Mouse (Mus musculus): ENCODE measurements at regions not wholly inside any gene's neighbourhood (a gene's known extent, or its start where the extent isn't known, plus 50 kb on each side); places are given as distances from the start of the nearest gene placed in this dataset.

DNA sequence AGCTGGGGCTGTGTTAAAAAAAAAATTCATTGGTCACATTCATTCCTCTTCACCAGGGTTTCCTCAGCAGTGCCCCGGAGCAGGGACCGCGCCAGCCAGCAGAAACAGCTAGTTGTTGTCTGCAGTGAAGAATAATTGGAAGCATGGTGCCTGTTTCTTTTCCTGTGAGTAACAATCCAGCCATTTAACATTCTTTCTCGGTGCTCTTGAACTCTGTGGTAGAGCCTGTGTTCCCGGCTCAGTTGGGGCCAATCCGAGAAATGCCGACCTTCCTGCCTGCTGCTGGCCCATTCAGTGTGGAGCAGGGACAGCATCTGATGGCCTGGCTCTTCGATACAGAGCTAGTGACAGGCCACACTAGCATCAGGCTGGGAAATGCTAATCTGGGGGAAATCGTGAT is 120.7 kb upstream of the Mkln1 start:
- no peak for DNase-seq (ENCODE audit: extremely low spot score)

DNA sequence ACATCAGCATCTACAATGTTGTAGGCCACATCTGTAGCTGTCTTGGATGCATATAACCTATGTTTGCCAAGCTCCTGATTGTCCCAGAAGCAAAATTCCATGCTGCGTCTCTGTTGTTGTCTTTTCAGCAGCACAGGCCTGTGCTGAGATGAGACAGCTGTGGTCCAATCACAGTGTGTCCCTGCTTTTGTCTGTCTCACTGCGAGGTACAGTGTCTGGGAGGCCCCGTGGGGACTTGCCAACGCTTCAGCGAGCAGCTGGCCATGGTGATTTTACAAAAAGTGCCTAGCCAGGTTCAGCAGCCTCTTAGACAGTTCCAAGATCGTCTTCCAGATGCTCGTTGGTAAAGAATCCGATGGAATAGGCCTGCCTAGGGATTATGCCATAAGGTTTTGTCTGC is 114.6 kb upstream of the Mkln1 start:
- no peak for DNase-seq (ENCODE audit: extremely low spot score)

DNA sequence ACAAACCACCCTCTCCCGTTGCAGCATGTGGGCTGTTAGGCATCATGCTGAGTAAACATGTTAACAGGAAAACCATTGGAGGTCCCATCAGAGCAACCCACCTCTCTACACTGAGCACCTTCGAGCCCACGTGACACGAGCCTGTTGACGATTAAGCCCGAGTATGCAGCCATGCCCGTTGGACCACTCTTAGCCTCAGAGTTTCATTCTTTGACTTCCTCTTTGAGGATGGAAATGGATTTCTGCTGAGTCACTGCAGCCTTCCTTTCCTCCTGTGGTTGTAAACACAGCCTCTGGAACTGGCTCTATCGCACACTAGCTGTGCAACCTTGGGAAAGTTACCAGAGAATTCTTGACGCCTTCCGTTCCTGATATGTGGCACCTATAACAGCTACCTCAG is 114.1 kb upstream of the Mkln1 start:
- no peak for DNase-seq (ENCODE audit: extremely low spot score)

DNA sequence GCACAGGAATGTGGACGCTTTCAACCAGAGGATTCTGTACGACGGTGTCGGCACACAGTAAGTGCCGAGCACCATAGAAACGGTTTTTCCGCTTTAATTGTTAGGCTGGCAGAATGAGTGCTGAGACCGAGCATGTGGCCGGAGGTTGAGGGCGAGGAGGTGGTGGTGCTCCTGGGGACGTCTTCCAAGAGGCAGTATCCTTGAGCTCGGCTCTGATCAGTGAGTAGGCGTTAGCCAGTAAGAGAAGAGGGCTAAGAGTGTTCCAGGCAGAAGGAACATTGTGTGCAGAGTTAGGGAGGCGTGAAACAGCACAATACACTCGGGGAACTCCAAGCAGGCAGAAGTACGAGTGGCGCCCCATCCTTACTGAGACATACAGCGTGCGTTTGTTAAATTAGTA is 113.5 kb upstream of the Mkln1 start:
- no peak for DNase-seq (ENCODE audit: extremely low spot score)

DNA sequence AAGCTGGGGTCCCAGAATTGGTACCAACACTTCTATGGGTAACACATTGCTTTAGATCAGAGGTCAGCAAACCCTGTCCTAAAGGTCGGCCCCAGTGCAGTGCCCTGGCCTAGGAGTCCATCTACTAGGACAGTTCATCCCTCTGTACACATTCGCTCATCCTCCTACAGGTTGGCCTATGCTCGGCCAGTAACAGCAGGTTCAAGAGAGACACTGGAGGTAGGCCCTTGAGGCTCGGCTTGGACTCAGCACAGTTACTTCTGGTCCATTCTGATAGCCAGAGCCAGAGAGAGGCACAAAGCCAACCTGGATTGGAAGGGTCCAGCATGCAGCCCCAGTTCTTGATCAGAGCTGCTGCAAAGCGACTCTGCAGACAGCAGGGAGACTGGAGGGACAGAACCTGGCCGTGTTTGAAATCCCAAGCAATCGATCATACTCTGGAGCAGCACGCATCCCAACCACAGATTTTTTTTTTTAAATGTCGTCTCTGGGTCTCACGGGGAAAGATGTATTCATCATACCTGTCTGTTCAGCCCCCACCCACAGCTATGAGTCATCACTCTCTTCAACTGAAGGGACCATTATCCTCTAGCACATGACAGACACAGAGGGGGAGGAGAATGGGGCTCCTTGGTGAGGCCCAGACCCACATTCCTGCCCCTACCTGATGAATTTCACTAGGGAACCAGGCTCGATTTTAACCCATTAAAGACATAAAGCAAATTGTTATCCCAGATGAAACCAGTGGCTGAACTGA is 112.4 kb upstream of the Mkln1 start:
- DNase-seq (ENCODE audit: extremely low spot score) = no peak

DNA sequence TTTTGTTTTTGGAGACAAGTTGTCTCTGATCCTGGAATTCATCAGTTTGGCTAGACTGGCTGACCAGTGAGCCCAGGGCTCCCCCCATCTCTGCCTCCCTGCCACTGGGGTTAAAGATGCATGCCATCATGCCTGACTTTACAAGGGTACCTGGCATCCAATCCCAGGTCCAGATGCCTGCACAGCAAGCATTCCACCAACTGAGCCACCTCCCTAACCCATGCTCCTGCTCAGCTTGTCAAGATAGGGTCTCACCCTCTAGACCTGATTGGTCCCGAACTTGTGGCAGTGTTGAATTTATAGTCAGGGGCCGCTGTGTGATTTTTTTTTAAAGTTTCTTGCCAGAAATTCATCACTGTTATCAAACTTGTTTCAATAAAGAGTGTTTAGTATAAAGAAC is 111.4 kb upstream of the Mkln1 start:
- DNase-seq (ENCODE audit: extremely low spot score) = no peak

DNA sequence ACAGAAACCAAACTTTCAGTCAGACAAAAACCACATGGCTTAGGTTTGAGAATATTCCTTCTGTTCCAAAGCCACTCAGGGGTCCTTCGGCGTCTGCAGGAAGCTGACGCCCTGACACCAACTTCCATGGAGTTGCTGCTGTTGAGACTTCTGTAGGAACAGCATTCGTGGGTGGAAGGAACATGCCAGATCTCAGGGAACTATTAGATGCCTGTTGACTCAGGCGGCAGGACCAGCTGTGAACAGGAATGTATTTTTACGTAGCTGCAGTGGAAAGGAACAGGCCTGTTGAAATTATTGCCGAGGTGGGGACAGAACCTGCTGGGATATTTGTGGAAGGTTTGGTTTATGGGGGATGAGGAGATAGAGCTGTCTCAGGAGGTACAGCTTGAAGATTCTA is 110.8 kb upstream of the Mkln1 start:
- no peak for DNase-seq (ENCODE audit: extremely low spot score)

DNA sequence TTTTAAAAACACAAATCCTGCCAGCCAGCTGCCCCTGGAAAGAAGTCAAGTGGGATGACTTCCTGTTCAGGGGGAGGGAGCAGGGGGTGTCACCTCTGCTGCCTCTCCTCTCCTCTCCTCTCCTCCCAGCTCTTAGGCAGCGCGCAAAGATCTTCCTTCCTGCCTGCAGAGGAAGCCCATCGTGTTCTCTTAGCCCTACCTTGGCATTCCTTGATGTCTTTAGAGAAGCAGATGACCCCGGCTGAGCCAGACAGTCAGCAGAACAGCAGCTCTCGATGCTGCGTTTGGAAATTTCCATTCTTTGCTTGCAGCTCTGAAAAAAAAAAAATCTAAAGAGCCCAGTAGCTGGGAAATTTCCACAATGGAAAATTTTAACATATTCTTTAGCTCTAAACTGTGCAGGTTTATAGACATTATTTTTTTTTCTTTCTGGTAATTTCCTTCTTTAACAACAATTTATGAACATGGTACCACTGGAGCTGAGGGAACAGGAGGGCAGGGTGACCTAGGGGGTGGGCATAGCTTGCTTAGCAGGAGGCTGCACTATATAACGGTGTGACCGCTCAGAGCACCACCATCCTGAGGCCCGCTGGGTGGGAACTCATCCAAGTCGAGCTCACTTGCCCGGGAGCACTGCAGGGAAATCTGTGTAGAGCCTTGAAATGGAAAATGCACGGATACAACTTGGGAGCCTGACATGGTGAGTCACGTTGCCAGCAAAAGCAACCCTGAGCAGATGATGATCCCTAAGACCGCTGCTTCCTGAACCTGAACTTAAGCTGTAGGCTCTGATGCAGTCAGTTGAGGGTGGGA is 109.9 kb upstream of the Mkln1 start:
- DNase-seq (ENCODE audit: extremely low spot score) = peak; percentile 13

DNA sequence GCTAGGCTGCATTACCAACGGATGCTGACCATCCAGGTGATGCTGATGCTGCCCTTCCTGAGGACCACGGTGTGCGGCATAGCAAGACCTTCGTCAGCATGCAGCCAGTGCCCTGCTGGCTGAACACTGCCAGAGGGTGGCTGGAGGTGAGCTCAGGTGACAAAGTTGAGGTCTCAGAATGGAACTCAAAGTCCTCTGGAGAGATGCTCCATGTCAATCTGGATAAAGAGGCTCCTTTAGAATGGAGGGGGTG is 109.4 kb upstream of the Mkln1 start:
- DNase-seq (ENCODE audit: extremely low spot score) = no peak

DNA sequence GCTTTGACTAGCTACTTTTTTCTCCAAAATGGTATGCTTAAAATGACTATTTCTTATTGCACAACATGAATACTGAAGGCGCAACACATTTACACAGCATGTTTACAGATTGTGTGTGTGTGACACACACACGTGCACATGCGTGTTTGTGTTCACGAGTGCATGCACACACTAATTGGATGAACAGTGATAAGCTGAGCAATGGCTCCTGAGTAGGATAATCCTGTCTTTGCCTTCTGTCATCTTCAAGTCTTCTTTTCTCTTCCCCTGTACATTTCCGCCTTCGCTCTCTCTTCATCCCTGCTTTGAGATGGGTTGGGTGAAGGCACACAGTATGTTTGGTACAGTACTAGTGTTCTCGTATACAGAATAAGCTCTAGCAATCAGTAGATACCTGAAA is 106.5 kb upstream of the Mkln1 start:
- no peak for DNase-seq (ENCODE audit: extremely low spot score)

DNA sequence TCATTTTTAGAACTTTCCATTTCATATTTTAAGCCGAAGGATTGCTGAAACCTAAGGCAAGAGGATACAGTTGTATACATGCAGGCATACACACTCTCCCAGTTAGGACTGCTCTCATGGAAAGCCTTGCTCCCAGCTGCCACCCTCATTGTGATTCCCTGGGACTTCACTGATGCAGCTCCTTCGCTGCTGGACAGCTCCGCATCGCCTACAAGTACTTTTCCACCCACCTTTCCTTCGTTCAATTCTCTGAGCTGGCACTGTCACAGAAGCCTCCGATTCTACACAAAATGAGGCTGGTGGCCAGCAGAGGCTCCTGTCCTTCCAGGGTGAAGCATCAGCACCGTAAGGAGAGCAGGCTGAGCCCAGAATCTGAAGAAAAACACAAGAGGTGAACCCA is 105.5 kb upstream of the Mkln1 start:
- no peak for DNase-seq (ENCODE audit: extremely low spot score)

DNA sequence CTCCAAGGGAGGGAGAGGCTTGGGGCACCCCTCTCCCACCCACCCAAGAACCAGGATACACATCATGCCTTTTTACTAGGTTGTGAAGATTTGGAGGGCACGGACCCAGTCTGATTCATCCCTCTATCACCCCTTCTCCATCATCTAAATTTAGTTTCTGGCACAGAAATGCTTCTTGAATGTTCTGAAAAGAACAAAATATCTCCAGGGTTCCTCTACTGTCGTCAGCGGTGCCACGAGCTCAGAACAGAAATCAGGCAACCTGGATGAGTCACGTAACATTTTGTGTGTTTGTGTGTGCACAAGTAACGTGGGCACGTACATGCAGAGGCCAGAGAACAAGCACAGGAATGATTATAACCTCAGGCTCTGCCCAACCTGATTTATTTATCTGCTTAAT is 99.1 kb upstream of the Mkln1 start:
- DNase-seq (ENCODE audit: extremely low spot score) = no peak

DNA sequence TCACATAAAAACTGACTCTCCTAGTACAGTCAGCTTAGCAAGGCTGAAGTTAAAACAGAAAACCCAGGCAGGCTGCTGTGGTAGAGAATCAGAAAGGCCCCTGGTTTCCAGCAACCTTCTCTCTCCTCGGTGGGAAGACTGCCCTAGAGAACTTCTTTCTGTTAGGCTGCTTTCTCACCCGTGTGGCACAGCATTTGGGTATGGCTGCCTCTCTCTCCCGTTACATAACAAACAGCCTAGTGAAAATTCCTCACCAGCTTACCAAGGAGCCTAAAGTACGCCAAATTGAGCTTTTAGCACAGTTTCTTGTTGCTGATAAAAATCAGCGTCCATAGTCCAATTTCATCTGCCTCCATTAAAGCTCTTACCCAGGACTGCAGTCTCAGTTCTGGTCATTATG is 92.8 kb upstream of the Mkln1 start:
- no peak for DNase-seq (ENCODE audit: extremely low spot score)

DNA sequence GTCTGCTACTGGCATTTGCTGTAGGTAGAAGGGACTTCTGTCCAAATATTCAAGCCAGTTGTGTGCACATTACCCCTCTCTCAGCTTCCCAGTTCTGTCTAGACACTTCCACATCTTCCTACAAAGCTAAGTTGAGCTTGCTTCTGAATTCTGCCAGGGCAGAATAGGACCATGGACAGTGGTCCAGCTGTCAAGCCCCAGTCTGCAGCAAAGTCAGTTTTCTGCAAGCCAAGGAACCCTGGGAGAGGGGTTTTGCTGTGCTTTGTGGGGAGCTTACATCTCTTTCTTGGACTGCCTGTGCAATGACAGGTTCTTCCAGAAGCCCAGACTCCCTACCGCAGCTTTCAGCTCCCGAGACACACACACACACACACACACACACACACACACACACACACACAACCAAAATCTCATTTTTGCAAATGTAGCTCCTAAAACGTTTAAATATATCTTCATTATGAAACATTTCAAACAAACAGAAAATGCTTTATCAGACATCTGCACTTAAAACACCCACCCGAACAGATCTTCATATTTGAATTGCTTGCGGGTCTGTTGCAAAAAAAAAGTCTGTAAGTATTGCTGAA is 91.4 kb upstream of the Mkln1 start:
- no peak for DNase-seq (ENCODE audit: extremely low spot score)

DNA sequence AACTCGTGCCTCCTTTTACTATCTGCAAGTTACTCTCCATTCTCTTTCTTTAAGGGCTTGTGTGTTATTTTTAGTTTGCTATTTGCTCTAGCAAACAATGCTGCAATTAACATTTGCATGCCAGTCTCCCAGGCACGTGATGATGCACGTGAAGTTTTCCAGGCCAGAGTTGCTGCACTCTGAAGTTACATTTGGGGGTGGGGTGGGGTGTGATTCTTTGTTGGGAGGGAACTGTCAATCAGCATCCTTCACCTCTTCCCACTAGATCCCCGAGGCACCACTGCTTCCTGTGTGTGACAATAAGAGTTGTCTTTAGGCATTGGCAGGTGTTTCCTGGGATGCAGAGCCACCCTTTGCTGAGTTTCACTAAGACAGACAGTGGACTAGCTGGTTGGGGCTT is 90.6 kb upstream of the Mkln1 start:
- no peak for DNase-seq (ENCODE audit: extremely low spot score)

DNA sequence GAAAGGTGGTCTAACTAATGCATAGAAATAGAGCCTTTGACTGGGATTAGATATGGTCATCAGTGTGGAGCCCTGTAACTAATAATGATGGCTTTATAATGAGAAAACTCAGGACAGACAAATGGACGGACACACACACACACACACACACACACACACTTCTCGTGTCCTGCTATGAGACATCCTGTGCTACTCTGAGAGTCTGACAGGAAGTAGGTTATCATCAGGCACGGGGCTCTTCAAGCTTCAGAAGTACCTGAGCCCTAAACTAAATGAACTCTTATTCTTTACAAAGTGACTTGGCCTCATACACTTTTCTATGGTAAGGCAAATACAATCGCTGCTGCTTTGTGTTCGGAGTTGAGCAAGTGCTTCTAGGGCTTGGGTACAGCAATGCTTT is 87.9 kb upstream of the Mkln1 start:
- DNase-seq (ENCODE audit: extremely low spot score) = no peak

DNA sequence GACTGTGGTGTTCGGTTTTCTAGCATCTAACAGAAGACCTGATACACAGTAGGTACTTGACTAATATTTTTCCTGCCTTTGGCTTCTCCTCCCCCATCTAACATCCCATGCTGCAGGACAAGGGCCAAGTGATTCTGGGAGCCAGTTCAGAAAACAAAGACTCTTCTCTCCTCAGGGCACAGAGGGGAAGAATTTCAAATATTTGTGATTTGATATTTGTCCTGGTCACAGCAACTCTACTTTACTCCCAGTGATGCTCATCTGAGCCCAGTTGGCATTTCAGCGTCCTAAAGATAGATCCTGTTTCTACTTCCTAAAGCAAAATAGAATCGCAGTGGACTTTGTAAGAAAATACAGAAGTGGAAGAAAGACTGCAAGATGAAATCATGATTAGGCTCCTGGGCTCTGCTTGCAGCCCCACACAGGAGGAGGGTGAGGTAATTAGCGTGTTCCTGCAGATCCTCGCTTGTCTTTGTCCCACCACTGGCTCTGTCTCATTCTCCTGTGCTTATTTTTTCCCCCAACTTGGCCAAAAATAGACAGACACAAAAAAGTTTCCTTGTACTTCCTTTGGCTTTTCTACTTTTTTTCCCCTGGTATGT is 84.6 kb upstream of the Mkln1 start:
- DNase-seq (ENCODE audit: extremely low spot score) = no peak

DNA sequence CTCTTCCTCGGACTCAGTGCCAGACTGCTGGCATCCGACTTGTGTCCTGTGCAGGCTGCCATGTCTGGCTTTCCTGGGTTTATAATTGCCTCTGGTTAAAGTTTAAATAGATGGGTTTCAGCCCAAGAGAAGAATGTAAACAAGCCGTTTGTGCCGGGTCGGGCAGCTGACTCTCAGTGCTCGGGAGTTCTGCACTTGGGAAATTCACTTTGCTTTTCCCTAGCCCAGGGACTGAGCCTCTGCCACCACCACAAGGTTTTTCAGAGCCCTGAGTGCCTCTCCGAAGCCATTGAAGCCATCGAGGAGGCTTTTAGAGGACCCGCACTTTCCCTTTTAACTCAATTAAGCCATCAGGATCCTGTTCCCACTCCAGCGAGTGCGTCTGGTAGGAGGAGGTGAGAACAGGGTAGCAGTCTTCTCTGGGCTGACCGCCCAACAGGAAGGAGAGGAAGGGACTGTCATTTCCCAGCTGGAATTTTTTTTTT is 80.8 kb upstream of the Mkln1 start:
- peak; percentile 18 for DNase-seq (ENCODE audit: extremely low spot score)

DNA sequence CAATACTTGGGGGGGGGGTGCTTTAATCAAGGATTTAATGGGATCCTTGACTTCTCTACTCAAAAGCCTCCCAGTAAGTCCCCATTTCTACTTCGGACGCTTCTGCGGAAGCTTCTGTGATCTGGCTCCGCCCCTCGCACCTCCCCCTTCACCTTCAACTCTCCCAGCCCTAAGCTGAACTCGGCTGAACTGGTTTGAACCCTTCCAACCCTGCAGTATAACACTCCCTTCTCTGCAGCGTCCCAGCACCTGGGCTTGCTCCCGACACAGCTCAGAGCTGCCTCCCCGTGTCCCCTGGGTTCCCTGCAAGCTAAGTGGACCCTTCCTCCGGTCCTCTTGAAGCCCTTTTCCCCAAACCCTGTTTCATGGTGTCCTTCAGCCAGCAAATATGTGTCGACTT is 80.0 kb upstream of the Mkln1 start:
- DNase-seq (ENCODE audit: extremely low spot score) = peak; percentile 63

DNA sequence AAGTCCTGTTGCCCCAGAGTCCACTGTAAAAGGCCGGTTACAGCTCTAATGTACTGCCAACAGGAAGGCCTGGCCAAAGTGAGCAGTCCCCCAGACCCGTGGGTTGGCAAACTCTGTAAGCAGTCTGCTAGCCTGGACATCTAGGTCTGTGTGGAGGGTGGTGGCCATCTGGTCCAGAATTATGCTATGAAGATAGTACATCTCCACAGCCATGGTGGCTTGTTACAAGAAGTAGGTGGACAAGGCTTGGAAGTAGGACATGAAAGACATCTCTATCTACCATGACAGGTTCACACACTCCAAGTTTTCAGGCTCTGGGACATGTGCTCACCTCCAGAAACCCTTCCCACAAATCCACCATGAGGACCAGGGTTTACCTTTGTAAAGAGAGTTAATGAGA is 79.1 kb upstream of the Mkln1 start:
- no peak for DNase-seq (ENCODE audit: extremely low spot score)

DNA sequence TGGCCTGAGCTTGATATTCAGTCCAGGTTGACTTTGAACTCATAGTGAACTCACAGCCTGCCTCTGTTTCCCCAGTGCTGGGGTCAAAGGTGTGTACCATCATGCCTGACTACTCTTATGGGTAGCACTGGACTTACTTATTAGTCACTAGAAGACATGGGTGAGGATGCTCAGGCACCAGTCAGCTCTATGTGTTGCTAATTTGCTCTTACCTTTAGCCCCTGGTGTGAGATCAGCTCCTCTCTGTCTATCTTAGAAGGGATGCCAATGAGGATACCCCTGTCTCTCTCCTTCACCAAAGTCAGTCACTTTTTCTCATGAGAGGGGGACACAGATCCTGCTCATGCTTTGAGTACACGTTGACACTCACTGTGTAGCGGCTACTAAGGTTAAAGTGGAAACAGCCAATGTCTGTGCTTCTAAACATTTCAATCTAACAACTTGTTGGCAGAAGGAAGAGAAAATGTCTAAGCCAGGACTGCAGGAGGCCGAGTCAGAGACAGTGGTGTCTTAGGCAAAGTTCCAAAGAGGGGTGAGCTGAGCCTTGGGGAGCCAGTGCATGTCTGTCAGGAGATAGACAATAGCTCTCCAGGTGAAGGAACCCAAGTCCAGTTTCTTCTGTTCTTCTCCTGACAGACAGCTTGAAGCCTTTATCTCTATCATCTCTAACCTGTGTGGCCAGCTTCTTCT is 78.2 kb upstream of the Mkln1 start:
- no peak for DNase-seq (ENCODE audit: extremely low spot score)
